Mouse (Mus musculus) adrenal gland, postnatal 0 days (tissue): ENCODE results near the gene Myog. TPM values are rescaled to one million over a fixed set of nuclear protein-coding genes. Genes with fewer than 3 reads are reported as not detected.

ENCODE experiments used
- polyA plus RNA-seq: library from polyadenylated mRNA; unstranded; fragments of >200 nt; fragmentation: Nextera tagmentation; extraction: Ambion mirVana; gene quantifications from 2 replicates; pipeline ENCODE4 v1.2.1, GENCODE M21; 2015

Gene Myog
- polyA plus RNA-seq: 0.24 and 0.84 TPM in 2 replicates

GRCm38 (mm10) chr1:134289598-134290099, at the start of gene Myog:
Gene Myog (plus strand): TSS chr1:134289989.

GRCm38 (mm10) chr1:134332770-134333271, 43.0 kb downstream of the Myog start, which contains the start of gene Ppfia4:
Gene Ppfia4 (minus strand): TSS chr1:134332928.

Other genes starting within 250 kb of the Myog start
- 19.9 and 20.4 TPM in 2 replicates for gene Btg2, start 210.9 kb upstream of the Myog start, polyA plus RNA-seq
- gene Chit1, start 178.7 kb upstream of the Myog start, polyA plus RNA-seq: 0.22 and 0.25 TPM in 2 replicates
- 3.4 and 3.5 TPM in 2 replicates for gene Chil1, start 107.8 kb upstream of the Myog start, polyA plus RNA-seq
- gene Mybph, start 96.5 kb upstream of the Myog start, polyA plus RNA-seq: 0.38 and 0.39 TPM in 2 replicates
- gene Adora1, start 54.6 kb upstream of the Myog start, polyA plus RNA-seq: 22.8 and 68.6 TPM in 2 replicates
- gene Ppfia4, start 42.9 kb downstream of the Myog start, polyA plus RNA-seq: 0.91 and 2.3 TPM in 2 replicates
- gene Tmem183a, start 72.0 kb downstream of the Myog start, polyA plus RNA-seq: 33.5 and 36.1 TPM in 2 replicates
- gene 4933406M09Rik, start 96.0 kb downstream of the Myog start, polyA plus RNA-seq: not detected in 2 replicates
- 18.1 and 27.8 TPM in 2 replicates for gene Cyb5r1, start 115.6 kb downstream of the Myog start, polyA plus RNA-seq
- 94.9 and 131 TPM in 2 replicates for gene Adipor1, start 125.4 kb downstream of the Myog start, polyA plus RNA-seq
- gene Klhl12, start 165.5 kb downstream of the Myog start, polyA plus RNA-seq: 11.7 and 17.8 TPM in 2 replicates
- 28.2 and 39.4 TPM in 2 replicates for gene Rabif, start 204.7 kb downstream of the Myog start, polyA plus RNA-seq